Mouse (Mus musculus): ENCODE measurements at regions not wholly inside any gene's neighbourhood (a gene's known extent, or its start where the extent isn't known, plus 50 kb on each side); places are given as distances from the start of the nearest gene placed in this dataset.

GRCm38 (mm10) chr10:9227361-9227760 is 341.5 kb upstream of the Sash1 start:
- TF ChIP-seq CTCF (IDR thresholded peaks at IDR 0.05; ENCODE audit: low read depth, low read length) (no peak), POLR2A (IDR thresholded peaks at IDR 0.05; ENCODE audit: borderline replicate concordance, low read depth, low read length) (no peak)
